Mouse (Mus musculus) ES-E14 (cell line): ENCODE results near the gene Plekhb2.

ENCODE experiments used
- CHD2 ChIP-seq: IDR thresholded peaks from 2 replicates; pipeline ENCODE4 v1.6.1; 2014; ENCODE audit warnings: mild to moderate bottlenecking, low read depth, low read length, inconsistent platforms
- HCFC1 ChIP-seq: IDR thresholded peaks from 2 replicates; pipeline ENCODE4 v1.6.1; 2012; ENCODE audit warnings: low read length, inconsistent platforms, borderline replicate concordance; ENCODE audit not compliant: insufficient read depth
- ZC3H11A ChIP-seq: IDR thresholded peaks from 2 replicates; pipeline ENCODE4 v1.6.1; 2012; ENCODE audit warnings: low read depth, mild to moderate bottlenecking, inconsistent platforms, low read length, borderline replicate concordance
- ZNF384 ChIP-seq: IDR thresholded peaks from 2 replicates; pipeline ENCODE4 v1.6.1; 2012; ENCODE audit warnings: low read depth, low read length, inconsistent platforms

- TF ChIP-seq ZC3H11A (no peak), ZNF384 (no peak), HCFC1 (no peak), CHD2 (no peak)
These were observed 41.3 kb upstream of the Plekhb2 start for GRCm38 (mm10) chr1:34808445-34808844.
